Mouse (Mus musculus) CH12F3 (cell line): Measurements from ENCODE around the gene Tfap2c.

Experiments used
- in situ Hi-C: fragments of 300-500 bp; cut with MboI; formaldehyde crosslinking; loops from 2 replicates; pipeline ENCODE4 v1.14.3; 2020; ENCODE audit warnings: low sequenced_read_pairs

Gene Tfap2c

GRCm38 (mm10) chr2:172550364-172551080, 1.1 kb downstream of the Tfap2c start:
- in situ Hi-C loops, result no loop called here

GRCm38 (mm10) chr2:172551081-172551720, 1.8 kb downstream of the Tfap2c start:
- in situ Hi-C loops, result no loop called here

GRCm38 (mm10) chr2:172551872-172552271, 2.5 kb downstream of the Tfap2c start:
- in situ Hi-C loops, result no loop called here

DNA sequence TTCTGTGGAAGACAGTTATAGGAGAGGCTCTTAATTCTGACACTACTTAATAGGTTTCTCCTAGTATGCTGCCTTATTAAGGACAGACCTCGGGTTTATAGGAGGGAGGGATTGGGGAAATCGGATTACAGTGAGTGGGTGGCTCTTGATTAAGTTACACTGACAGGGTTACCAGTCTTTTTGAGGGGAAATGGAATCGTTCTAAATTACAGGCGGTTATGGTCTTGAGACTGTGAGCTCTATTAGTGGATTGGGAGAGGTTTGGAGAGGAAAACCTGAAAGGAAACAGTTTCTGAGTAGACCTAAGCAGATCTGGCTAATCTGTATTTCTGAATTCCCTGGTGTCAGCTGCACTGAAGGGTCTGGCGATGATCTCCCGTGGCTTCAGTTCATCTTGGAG, 3.3 kb downstream of the Tfap2c start:
- in situ Hi-C loops, result no loop called here

GRCm38 (mm10) chr2:172554211-172554610, 4.8 kb downstream of the Tfap2c start:
- in situ Hi-C loops, result no loop called here

GRCm38 (mm10) chr2:172558674-172559468, 9.5 kb downstream of the Tfap2c start:
- in situ Hi-C loops, result no loop called here

GRCm38 (mm10) chr2:172561016-172561415, 11.6 kb downstream of the Tfap2c start:
- in situ Hi-C loops, result no loop called here

GRCm38 (mm10) chr2:172567835-172568234, 18.4 kb downstream of the Tfap2c start:
- in situ Hi-C loops, result no loop called here

GRCm38 (mm10) chr2:172568466-172568865, 19.1 kb downstream of the Tfap2c start:
- in situ Hi-C loops, result no loop called here

DNA sequence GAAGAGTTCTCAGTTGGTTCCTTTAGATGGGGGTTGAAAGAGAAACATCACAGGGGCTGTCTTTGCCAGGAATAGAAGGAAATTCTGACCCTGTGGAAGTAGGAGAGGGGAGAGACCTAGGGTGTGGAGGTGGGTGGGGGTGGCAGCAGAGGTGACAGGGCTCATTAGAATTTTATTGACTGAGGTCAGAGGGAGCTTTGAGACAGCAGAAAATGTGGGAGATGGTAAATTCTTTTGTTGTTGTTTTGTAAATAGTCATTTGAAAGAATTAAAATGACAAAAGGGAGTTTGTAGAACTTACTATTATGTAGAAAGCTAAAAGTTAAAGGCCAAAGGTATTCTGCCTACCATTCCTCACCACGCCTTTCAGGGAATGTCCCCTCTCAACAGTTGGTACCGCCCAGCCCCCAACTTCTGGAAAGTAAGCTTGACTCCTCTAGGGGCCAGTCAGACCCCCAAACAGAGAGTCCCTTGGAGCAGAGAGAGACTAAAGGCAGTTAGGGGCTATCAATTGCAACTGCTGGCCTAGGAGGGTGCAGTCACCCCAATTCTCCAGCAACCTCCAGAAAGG, 27.9 kb downstream of the Tfap2c start:
- in situ Hi-C loops, result no loop called here

GRCm38 (mm10) chr2:172579221-172579620, 29.8 kb downstream of the Tfap2c start:
- in situ Hi-C loops, result no loop called here

DNA sequence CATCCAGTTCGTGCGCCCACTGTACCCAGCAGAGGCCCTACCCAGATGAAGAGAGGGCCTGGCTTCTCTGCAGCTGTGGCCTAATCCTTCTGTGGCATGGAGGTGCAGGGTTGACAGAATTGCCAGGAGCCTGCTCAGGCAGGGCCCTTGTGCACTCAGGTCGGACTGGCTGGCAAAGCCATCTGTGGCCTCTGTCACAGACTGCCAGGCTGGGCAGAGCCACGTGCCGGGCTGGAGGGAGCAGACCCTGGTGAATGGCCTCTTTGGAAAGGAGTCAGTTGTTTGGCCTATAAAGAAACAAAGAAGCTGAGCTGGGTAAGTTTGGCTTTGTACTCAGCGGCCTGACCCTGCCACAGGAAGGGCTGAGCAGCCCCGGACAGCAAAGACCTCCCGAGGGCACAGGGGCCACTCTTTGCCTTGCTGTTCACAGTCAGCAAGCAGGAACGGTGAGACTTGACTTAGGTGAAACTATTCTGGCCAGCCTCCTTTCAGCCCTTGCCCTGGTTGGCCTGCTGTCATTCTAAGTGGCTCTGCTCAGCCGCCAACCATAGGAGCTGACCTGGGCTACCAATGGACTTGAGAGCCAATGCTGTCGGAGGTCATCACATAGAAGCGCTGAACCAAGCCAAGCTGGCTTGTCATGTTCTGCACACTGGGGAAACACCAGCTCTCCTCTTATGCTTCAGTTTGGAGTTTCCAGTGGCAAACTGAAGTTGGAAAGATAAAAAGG, 31.3 kb downstream of the Tfap2c start:
- in situ Hi-C loops, result no loop called here

DNA sequence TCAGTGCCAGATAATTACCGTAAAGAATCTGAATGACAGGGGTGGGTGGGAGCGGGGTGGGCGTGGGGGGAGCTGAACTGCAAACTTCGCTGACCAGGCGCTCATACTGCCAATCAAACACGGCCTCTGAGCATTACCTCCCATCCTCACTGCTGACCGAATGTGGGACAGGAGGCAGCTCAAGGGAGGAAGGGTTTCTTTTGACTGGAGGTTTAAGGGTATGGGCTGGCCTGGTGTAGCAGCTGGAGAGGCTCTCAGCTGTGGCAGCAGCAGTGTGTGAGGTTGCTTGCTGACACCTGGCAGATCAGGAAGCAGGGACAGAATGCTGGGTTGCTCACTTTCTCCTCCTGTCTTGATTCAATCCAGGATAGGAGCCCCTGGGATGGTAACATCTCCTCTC, 33.9 kb downstream of the Tfap2c start:
- in situ Hi-C loops, result no loop called here

DNA sequence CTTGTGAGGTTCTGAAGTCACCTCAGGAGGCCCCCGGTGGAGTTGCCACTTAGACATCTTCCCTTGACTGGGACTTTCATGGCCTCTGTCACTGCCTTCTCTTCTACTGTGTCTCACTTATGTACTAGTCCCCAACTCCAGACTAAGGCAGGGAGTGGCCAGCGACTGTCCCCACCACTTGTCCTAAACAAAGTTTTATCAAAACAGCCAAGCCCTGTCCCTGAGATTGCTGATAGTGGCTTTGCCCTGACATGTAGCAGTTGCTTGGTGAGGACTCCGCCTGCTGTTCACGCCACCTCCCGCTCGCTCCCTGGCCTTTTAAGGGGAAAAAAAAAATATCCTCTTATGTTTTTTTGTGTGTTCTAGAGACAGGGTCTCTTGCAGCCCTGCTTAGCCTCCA, 35.9 kb downstream of the Tfap2c start:
- in situ Hi-C loops, result no loop called here

DNA sequence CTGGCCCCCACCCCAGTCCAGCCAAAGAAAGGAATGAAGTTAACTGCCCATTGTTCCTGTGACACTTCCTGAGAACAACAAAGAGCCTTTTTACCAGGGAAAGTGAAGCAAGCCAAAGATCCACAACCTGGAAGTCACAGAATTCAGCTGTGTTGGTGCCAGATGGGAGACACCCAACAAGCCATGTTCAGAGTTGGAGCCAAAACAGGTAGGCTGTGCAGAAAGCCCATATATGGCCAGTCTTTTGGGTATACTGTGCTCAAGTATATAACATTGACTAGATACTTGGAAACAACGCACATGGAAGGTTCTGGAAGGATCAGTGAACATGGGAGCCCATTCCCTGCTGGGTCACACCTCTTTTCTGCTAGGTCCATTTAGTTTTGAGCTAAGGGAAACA, 39.7 kb downstream of the Tfap2c start:
- in situ Hi-C loops, result no loop called here

DNA sequence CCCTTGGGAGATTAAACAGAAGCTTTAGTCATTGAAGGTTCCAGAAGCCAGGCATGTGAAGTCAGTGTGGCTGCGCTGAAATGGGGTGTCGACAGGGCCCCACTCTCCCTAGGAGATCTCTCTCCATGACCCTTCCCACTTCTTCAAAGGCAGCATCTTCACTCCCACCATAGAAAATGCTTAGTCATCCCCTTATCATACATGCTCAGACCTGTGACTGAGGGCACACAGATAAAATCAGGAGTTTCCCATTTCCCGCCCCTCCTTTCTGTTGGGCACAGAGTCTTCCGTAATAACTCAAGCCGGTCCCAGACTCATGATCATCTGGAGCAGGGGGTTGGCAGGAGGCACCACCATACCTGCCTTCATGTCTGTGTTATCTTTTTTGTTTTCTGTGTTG, 41.4 kb downstream of the Tfap2c start:
- in situ Hi-C loops, result no loop called here

- in situ Hi-C loops, result no loop called here
Measured at GRCm38 (mm10) chr2:172594326-172594725, 44.9 kb downstream of the Tfap2c start.

DNA sequence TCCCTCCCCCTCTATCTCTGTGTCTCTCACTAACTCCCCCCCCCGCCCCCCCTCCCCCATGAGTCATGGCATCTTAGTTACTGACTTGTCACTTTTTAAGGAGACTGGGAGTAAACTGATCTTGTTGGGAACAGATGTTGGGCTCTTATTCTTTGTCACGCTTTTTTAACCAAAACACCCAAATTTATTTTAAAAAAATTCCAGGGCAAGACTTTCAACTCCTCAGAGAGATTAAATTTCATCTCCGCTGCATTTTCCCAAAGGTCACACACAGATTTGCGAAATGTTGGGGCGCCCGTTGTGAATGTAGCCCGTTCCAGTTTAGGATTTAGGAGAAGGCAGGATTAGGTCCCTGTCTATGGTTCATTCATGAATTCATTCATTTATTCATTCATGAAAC, 47.7 kb downstream of the Tfap2c start:
- in situ Hi-C loops, result no loop called here

GRCm38 (mm10) chr2:172597881-172598280, 48.5 kb downstream of the Tfap2c start:
- in situ Hi-C loops, result no loop called here

DNA sequence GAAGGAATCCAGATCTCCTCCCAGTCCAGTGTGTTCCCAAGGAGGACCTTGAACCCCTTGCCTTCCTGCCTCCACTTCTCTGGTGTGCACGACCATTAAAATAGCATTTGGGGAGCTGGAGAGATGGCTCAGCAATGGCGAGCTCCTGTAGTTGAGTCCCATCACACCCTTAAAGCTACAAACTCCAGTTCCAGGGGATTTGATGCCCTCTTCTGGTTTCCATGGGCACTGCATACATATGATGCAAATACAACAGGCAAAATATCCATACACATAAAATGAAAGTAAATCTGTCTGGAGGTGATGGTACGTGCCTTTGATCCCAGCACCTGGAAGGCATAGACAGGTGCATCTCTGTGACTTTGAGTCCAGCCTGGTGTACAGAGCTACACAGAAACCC, 55.2 kb downstream of the Tfap2c start:
- in situ Hi-C loops, result no loop called here

DNA sequence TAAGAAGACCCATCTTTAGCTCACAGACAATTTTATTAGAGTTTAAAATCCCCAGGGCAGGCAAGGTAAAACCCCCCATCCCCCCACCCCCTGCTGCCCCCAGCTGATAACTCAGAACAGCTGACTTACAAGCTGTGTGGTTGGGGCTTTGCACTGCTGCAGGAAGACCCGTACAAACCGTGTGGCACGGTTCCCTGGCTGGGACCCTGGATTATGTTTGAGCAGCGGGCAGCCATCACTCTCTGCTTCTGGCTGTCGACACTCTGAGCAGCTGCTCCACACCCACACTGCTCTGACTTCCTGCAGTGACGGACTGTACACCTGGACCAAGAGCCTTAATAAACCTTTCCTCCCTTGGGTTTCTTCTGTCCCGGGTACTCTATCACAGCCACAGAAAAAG, 56.2 kb downstream of the Tfap2c start:
- in situ Hi-C loops, result no loop called here
